ENCODE assay signal across 10 mouse cellular contexts in genomic region chr1:189910685-189911345, GRCm38 (mm10). TPM values are rescaled to one million over a fixed set of nuclear protein-coding genes. Genes with fewer than 3 reads are reported as not detected.
A peak's percentile ranks its signal among the peaks of the same experiment; 100 is the strongest.
DNase-seq lines count a peak whose midpoint lies in the region; ATAC-seq and TF ChIP-seq lines count a peak whose summit lies in the region.
"Had no signal": no experiment of that assay in that cellular context is flagged by ENCODE, and none has a peak within 500 bp of the region (broad histone marks: within the 10 kb centered on the region; RNA-seq: fewer than 3 reads in every experiment).

No protein-coding gene starts in this region.

- H3K4me1 ChIP-seq in midbrain, embryonic 13.5 days (replicated peaks): peaks cover 21% of the 10 kb centered on the region
- no peaks in the 10 kb centered on the region for H3K4me1 ChIP-seq in midbrain, postnatal 0 days (ENCODE audit: insufficient read depth, low read length)
- no peaks in the 10 kb centered on the region for H3K4me1 ChIP-seq in hindbrain, embryonic 14.5 days (replicated peaks; ENCODE audit: control insufficient read depth, insufficient read depth, low read length)
- H3K4me1 ChIP-seq in hindbrain, embryonic 10.5 days (replicated peaks): peaks cover 40% of the 10 kb centered on the region

- ATAC-seq in midbrain, embryonic 13.5 days: no peak
- ATAC-seq in midbrain, postnatal 0 days (ENCODE audit: low FRiP score): no peak
- no peak for ATAC-seq in hindbrain, embryonic 14.5 days (ENCODE audit: low FRiP score)

- DNase-seq in midbrain, postnatal 0 days (ENCODE audit: low spot score): no peak
- DNase-seq in gastrocnemius, postnatal 10 days: peak; percentile 68
- DNase-seq in heart, postnatal 14 days: peak; percentile 61 to 82
- peak; percentile 91 for DNase-seq in lung, postnatal 10 days
- DNase-seq in hindbrain, embryonic 14.5 days (ENCODE audit: low spot score): no peak
- no peak for DNase-seq in hindbrain, embryonic 10.5 days (ENCODE audit: low spot score)
- no peak for DNase-seq in right cerebral cortex, postnatal 36 days (ENCODE audit: low spot score in 2 of 2)
- DNase-seq: layer of hippocampus, adult 9-11 months; right cerebral cortex, postnatal 14 days had no signal

- peaks cover 3% of the 10 kb centered on the region; the same call in 1 of the 2 replicates for H3K27me3 ChIP-seq in midbrain, embryonic 13.5 days
- no peaks in the 10 kb centered on the region for H3K27me3 ChIP-seq in midbrain, postnatal 0 days (ENCODE audit: insufficient read depth, low read length)
- no peaks in the 10 kb centered on the region for H3K27me3 ChIP-seq in hindbrain, embryonic 14.5 days (ENCODE audit: control insufficient read depth, insufficient read depth, low read length)
- peaks cover 3% of the 10 kb centered on the region; the same call in 1 of the 2 replicates for H3K27me3 ChIP-seq in hindbrain, embryonic 10.5 days (ENCODE audit: insufficient read depth, poor library complexity, severe bottlenecking)

- intact Hi-C loops in heart, postnatal 14 days (cut with DNase I): no loop called here

- no peak overlapping the region for H3K27ac ChIP-seq in midbrain, embryonic 13.5 days
- no peak overlapping the region for H3K27ac ChIP-seq in midbrain, postnatal 0 days (ENCODE audit: low read depth, low read length)
- no peak overlapping the region for H3K27ac ChIP-seq in hindbrain, embryonic 14.5 days
- H3K27ac ChIP-seq in hindbrain, embryonic 10.5 days: no peak overlapping the region

- TF ChIP-seq CTCF in midbrain, postnatal 0 days (IDR thresholded peaks at IDR 0.05): no peak

- 0 out of 2 replicates have a peak overlapping the region, but pooled peaks have one; percentile 25 for H3K9ac ChIP-seq in midbrain, embryonic 13.5 days (replicated peaks)
- no peak overlapping the region for H3K9ac ChIP-seq in midbrain, postnatal 0 days (replicated peaks; ENCODE audit: low read length, poor library complexity, severe bottlenecking)
- H3K9ac ChIP-seq in hindbrain, embryonic 14.5 days: no peak overlapping the region

- no peak overlapping the region for H3K4me2 ChIP-seq in midbrain, embryonic 13.5 days (replicated peaks)
- no peak overlapping the region for H3K4me2 ChIP-seq in midbrain, postnatal 0 days (ENCODE audit: low read depth, low read length, poor library complexity, severe bottlenecking)
- H3K4me2 ChIP-seq in hindbrain, embryonic 14.5 days (replicated peaks): no peak overlapping the region

- no peak overlapping the region for H3K4me3 ChIP-seq in midbrain, embryonic 13.5 days (replicated peaks)
- H3K4me3 ChIP-seq in midbrain, postnatal 0 days (ENCODE audit: low read depth, low read length): no peak overlapping the region
- no peak overlapping the region for H3K4me3 ChIP-seq in hindbrain, embryonic 14.5 days (replicated peaks; ENCODE audit: low read length)
- H3K4me3 ChIP-seq in hindbrain, embryonic 10.5 days: no peak overlapping the region

- WGBS in midbrain, embryonic 13.5 days: 69% methylated on average over 13 of the region's 13 CpGs
- 66% methylated on average over 13 of the region's 13 CpGs for WGBS in midbrain, postnatal 0 days
- WGBS in hindbrain, embryonic 14.5 days: 57% methylated on average over 13 of the region's 13 CpGs
- WGBS in hindbrain, embryonic 10.5 days: 61% methylated on average over 13 of the region's 13 CpGs

- 0 out of 2 replicates have a peak, but pooled peaks cover 3% of the 10 kb centered on the region for H3K36me3 ChIP-seq in midbrain, embryonic 13.5 days
- no peaks in the 10 kb centered on the region; the same call in 1 of the 2 replicates for H3K36me3 ChIP-seq in midbrain, postnatal 0 days (ENCODE audit: insufficient read depth, low read length)
- no peaks in the 10 kb centered on the region; the same call in 1 of the 2 replicates for H3K36me3 ChIP-seq in hindbrain, embryonic 14.5 days (replicated peaks; ENCODE audit: control insufficient read depth, insufficient read depth)
- H3K36me3 ChIP-seq in hindbrain, embryonic 10.5 days: peaks cover 28% of the 10 kb centered on the region

- no peaks in the 10 kb centered on the region for H3K9me3 ChIP-seq in midbrain, embryonic 13.5 days
- H3K9me3 ChIP-seq in midbrain, postnatal 0 days (ENCODE audit: low read length): no peaks in the 10 kb centered on the region
- H3K9me3 ChIP-seq in hindbrain, embryonic 14.5 days (ENCODE audit: control insufficient read depth, low read length): no peaks in the 10 kb centered on the region
- no peaks in the 10 kb centered on the region for H3K9me3 ChIP-seq in hindbrain, embryonic 10.5 days

RNA-seq across cellular contexts. Expression of gene Smyd2, which starts 11.3 kb away (rescaled TPM):
- polyA plus RNA-seq in midbrain, embryonic 13.5 days (2015; fragmentation: Nextera tagmentation; extraction: Ambion mirVana): 44.2 and 45.0 TPM in 2 replicates
- 62.3 and 66.3 TPM in 2 replicates for total RNA-seq in midbrain, postnatal 0 days (2014; rRNA removed)
- polyA plus RNA-seq in midbrain, postnatal 0 days (2015; fragmentation: Nextera tagmentation; extraction: Ambion mirVana): 88.7 and 91.9 TPM in 2 replicates
- total RNA-seq in gastrocnemius, postnatal 10 days (2021): 100 to 1,000 TPM; 165 to 188 TPM
- 100 to 1,000 TPM; 122 to 138 TPM for total RNA-seq in heart, postnatal 14 days (2021)
- polyA plus RNA-seq in hindbrain, embryonic 14.5 days (2014; fragmentation: Nextera tagmentation; extraction: Ambion mirVana): 73.9 and 84.4 TPM in 2 replicates
- 59.7 and 66.7 TPM in 2 replicates for polyA plus RNA-seq in hindbrain, embryonic 10.5 days (2016; fragmentation: Nextera tagmentation; extraction: Ambion mirVana)

Comparison
In these comparisons a context has a peak if more than half of its experiments do, and no peak if none do; other contexts are left out.
1. DNase-seq: peak in gastrocnemius, postnatal 10 days (single experiment), heart, postnatal 14 days (2 of 2) and lung, postnatal 10 days (single experiment); none in midbrain, postnatal 0 days (single experiment), hindbrain, embryonic 14.5 days (single experiment), hindbrain, embryonic 10.5 days (single experiment) and right cerebral cortex, postnatal 36 days (0 of 2).